Comparison of ENCODE assay signal across 8 mouse cellular contexts in genomic region chr2:156614661-156615654, GRCm38 (mm10). TPM values are rescaled to one million over a fixed set of nuclear protein-coding genes. Genes with fewer than 3 reads are reported as not detected.
A peak's percentile ranks its signal among the peaks of the same experiment; 100 is the strongest.
DNase-seq lines count a peak whose midpoint lies in the region; ATAC-seq and TF ChIP-seq lines count a peak whose summit lies in the region.

No protein-coding gene starts in this region.

- ATAC-seq in kidney, embryonic 15.5 days (replicated peaks; ENCODE audit: low FRiP score): no peak
- ATAC-seq in forebrain, embryonic 14.5 days: peak; percentile 11; the same call in 1 of the 2 replicates
- ATAC-seq in midbrain, embryonic 11.5 days (ENCODE audit: low FRiP score): peak; percentile 28; the same call in 1 of the 2 replicates
- no peak for ATAC-seq in megakaryocyte-erythroid progenitor cell, adult 5-6 weeks (replicated peaks; ENCODE audit: low FRiP score, low TSS enrichment, poor library complexity, severe bottlenecking)
- ATAC-seq in inflammation-experienced regulatory T-cells, adult 6 months: no peak

- peaks cover 96% of the 10 kb centered on the region for H3K27me3 ChIP-seq in kidney, embryonic 15.5 days
- H3K27me3 ChIP-seq in forebrain, embryonic 14.5 days (replicated peaks; ENCODE audit: control insufficient read depth, insufficient read depth, low read length): peaks cover 27% of the 10 kb centered on the region
- H3K27me3 ChIP-seq in midbrain, embryonic 11.5 days (ENCODE audit: control insufficient read depth, insufficient read depth, low read length): peaks cover 29% of the 10 kb centered on the region

- no peak overlapping the region for H3K27ac ChIP-seq in kidney, embryonic 15.5 days
- H3K27ac ChIP-seq in brown adipose tissue, adult 24 weeks (replicated peaks; ENCODE audit: low read depth, low read length): no peak overlapping the region
- H3K27ac ChIP-seq in forebrain, embryonic 14.5 days (ENCODE audit: low read depth, low read length): no peak overlapping the region
- H3K27ac ChIP-seq in midbrain, embryonic 11.5 days (ENCODE audit: low read depth, low read length): no peak overlapping the region

- no peaks in the 10 kb centered on the region for H3K9me3 ChIP-seq in kidney, embryonic 15.5 days (replicated peaks)
- H3K9me3 ChIP-seq in forebrain, embryonic 14.5 days (replicated peaks; ENCODE audit: control insufficient read depth, low read length): no peaks in the 10 kb centered on the region
- no peaks in the 10 kb centered on the region for H3K9me3 ChIP-seq in midbrain, embryonic 11.5 days (ENCODE audit: control insufficient read depth, low read length)

- no peak overlapping the region for H3K9ac ChIP-seq in kidney, embryonic 15.5 days
- peak overlapping the region; percentile 78; the same call in 1 of the 2 replicates for H3K9ac ChIP-seq in forebrain, embryonic 14.5 days (ENCODE audit: low read length)
- H3K9ac ChIP-seq in midbrain, embryonic 11.5 days (ENCODE audit: low read length): no peak overlapping the region

- TF ChIP-seq POLR2A in lung, adult 2 months (IDR thresholded peaks at IDR 0.05; ENCODE audit: borderline replicate concordance, extremely low read depth, low read depth, low read length): no peak

- no peak for TF ChIP-seq CTCF in lung, adult 2 months (IDR thresholded peaks at IDR 0.05; ENCODE audit: insufficient read depth, low read length)

- H3K4me1 ChIP-seq in kidney, embryonic 15.5 days: peaks cover 25% of the 10 kb centered on the region
- peaks cover 2% of the 10 kb centered on the region; the same call in 1 of the 2 replicates for H3K4me1 ChIP-seq in brown adipose tissue, adult 24 weeks (ENCODE audit: control insufficient read depth, insufficient read depth, insufficient read length, low read length)
- H3K4me1 ChIP-seq in forebrain, embryonic 14.5 days (ENCODE audit: control insufficient read depth, insufficient read depth, low read length): peaks cover 14% of the 10 kb centered on the region
- H3K4me1 ChIP-seq in midbrain, embryonic 11.5 days (ENCODE audit: control insufficient read depth, insufficient read depth, low read length): peaks cover 12% of the 10 kb centered on the region
- H3K4me1 ChIP-seq in lung, adult 2 months (ENCODE audit: control insufficient read depth, insufficient read depth, low read length): peaks cover 3% of the 10 kb centered on the region; the same call in 1 of the 2 replicates

- WGBS in kidney, embryonic 15.5 days: 8% methylated on average over 31 of the region's 31 CpGs
- WGBS in forebrain, embryonic 14.5 days: 7% methylated on average over 31 of the region's 31 CpGs
- 10% methylated on average over 31 of the region's 31 CpGs for WGBS in midbrain, embryonic 11.5 days
- WGBS in lung, adult 2 months: 13% methylated on average over 31 of the region's 31 CpGs

- peak overlapping the region; percentile 66 for H3K4me3 ChIP-seq in kidney, embryonic 15.5 days (replicated peaks)
- 0 out of 2 replicates have a peak overlapping the region, but pooled peaks have one; percentile 2 for H3K4me3 ChIP-seq in brown adipose tissue, adult 24 weeks (ENCODE audit: insufficient read depth, low read depth, low read length)
- peak overlapping the region; percentile 75 for H3K4me3 ChIP-seq in forebrain, embryonic 14.5 days (ENCODE audit: low read depth, low read length)
- H3K4me3 ChIP-seq in midbrain, embryonic 11.5 days (ENCODE audit: low read depth, low read length): peak overlapping the region; percentile 69
- no peak overlapping the region for H3K4me3 ChIP-seq in lung, adult 2 months (replicated peaks; ENCODE audit: extremely low read depth, low read depth, low read length)

- peak overlapping the region; percentile 99 for H3K4me2 ChIP-seq in kidney, embryonic 15.5 days
- peak overlapping the region; percentile 85 for H3K4me2 ChIP-seq in forebrain, embryonic 14.5 days (ENCODE audit: low read length)
- peak overlapping the region; percentile 95 for H3K4me2 ChIP-seq in midbrain, embryonic 11.5 days

- no peak for DNase-seq in kidney, adult 9 months
- DNase-seq in forebrain, embryonic 14.5 days (ENCODE audit: low spot score): peak; percentile 17
- DNase-seq in midbrain, embryonic 11.5 days (ENCODE audit: low spot score, missing footprints): peak; percentile 91
- no peak for DNase-seq in lung, adult 2 months

- H3K36me3 ChIP-seq in kidney, embryonic 15.5 days: no peaks in the 10 kb centered on the region
- H3K36me3 ChIP-seq in forebrain, embryonic 14.5 days (ENCODE audit: control insufficient read depth, insufficient read depth, low read length): no peaks in the 10 kb centered on the region
- H3K36me3 ChIP-seq in midbrain, embryonic 11.5 days (ENCODE audit: control insufficient read depth, insufficient read depth, low read length): no peaks in the 10 kb centered on the region

RNA-seq across cellular contexts. Expression of gene Dlgap4, which starts 1.5 kb away (rescaled TPM):
- 60.5 and 70.0 TPM in 2 replicates for polyA plus RNA-seq in kidney, embryonic 15.5 days (2015; fragmentation: Nextera tagmentation; extraction: Ambion mirVana)
- 27.5 and 39.8 TPM in 2 replicates for polyA plus RNA-seq in brown adipose tissue, adult 24 weeks (2012; ENCODE audit: insufficient read depth, insufficient read length, missing spikeins)
- 307 and 334 TPM in 2 replicates for polyA plus RNA-seq in forebrain, embryonic 14.5 days (2014; fragmentation: Nextera tagmentation; extraction: Ambion mirVana)
- 127 and 136 TPM in 2 replicates for polyA plus RNA-seq in midbrain, embryonic 11.5 days (2014; fragmentation: Nextera tagmentation; extraction: Ambion mirVana)
- 9.0 and 23.4 TPM in 2 replicates for total RNA-seq in megakaryocyte-erythroid progenitor cell, adult 5-6 weeks (2014; fragmentation: Nextera tagmentation)
- 4.0 and 10.9 TPM in 2 replicates for total RNA-seq in megakaryocyte-erythroid progenitor cell, adult 5-6 weeks (2017)
- polyA plus RNA-seq in inflammation-experienced regulatory T-cells, adult 6 months (2017; shearing (Covaris generic)): 10 to 100 TPM; 58.0 to 75.9 (median 74.7) TPM
- polyA plus RNA-seq in lung, adult 2 months (2012; rRNA removed): 87.5 and 116 TPM in 2 replicates

Comparison
In these comparisons a context has a peak if more than half of its experiments do, and no peak if none do; other contexts are left out.
1. ATAC-seq: peak in forebrain, embryonic 14.5 days (single experiment) and midbrain, embryonic 11.5 days (single experiment); none in kidney, embryonic 15.5 days (single experiment), megakaryocyte-erythroid progenitor cell, adult 5-6 weeks (single experiment) and inflammation-experienced regulatory T-cells, adult 6 months (single experiment).
2. DNase-seq: peak in forebrain, embryonic 14.5 days (single experiment) and midbrain, embryonic 11.5 days (single experiment); none in kidney, adult 9 months (single experiment) and lung, adult 2 months (single experiment).
3. Peak in every context shown above with its lines, with median percentiles within 50 percentile points of each other: H3K4me2 ChIP-seq.